Mouse (Mus musculus): ENCODE results near the gene Clstn1.

GRCm38 (mm10) chr4:149551696-149552095 is 34.6 kb upstream of the Clstn1 start:
- no peak for TF ChIP-seq CTCF (IDR thresholded peaks at IDR 0.05; ENCODE audit: borderline replicate concordance, insufficient read depth, low read depth, low read length)
- no peak for TF ChIP-seq POLR2A (IDR thresholded peaks at IDR 0.05; ENCODE audit: borderline replicate concordance, insufficient read depth, low read length)

Data from cerebellum, adult 2 months (tissue).